Mouse (Mus musculus): ENCODE data around the gene Gm5475. TPM values are rescaled to one million over a fixed set of nuclear protein-coding genes. Genes with fewer than 3 reads are reported as not detected.

The Gm5475 gene
- polyA plus RNA-seq, 1 experiment from 2014 or later: 0.11 TPM

DNA sequence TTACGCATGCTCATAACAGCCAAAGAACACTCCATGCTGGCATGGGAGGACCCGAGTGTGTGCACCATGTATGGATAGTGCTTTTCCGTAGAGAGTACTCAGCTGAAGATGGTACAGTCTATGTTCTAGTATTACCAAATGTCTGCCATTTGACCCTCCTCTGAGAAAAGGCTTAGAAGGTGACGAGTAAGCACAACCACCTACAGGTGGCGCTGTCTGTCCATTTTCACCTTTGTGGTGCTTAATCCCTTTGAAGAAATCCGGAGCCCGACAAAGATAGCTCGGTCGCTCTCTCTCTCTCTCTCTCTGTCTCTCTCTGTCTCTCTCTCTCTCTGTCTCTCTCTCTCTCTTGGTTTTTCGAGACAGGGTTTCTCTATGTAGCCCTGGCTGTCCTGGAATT, 36.1 kb downstream of the Gm5475 start:
- H3K36me3 ChIP-seq (ENCODE audit: control insufficient read depth, insufficient read depth, low read length): no peaks in the 10 kb centered on the region
- 45% methylated on average over 10 of the region's 10 CpGs for WGBS

DNA sequence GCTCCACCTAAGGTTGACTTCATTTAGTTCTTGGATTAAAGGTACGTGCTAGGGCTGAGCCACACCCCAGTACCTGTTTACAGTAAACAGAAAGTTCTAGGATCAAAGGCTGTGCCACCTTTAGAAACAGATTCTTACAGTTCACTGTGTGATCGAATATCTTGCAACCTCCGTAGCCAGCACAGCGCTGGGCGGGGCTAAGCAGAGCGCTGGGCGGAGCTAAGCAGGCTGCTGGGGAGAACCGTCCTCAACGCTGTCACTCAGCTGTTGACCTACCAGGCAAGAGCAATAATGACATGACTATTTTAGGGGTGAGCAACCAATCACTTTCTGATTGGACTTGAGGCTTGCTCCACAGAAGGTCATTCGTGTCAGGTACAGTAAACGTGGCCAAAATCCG, 39.0 kb downstream of the Gm5475 start:
- WGBS: 9% methylated on average over 12 of the region's 12 CpGs
- ATAC-seq (ENCODE audit: low FRiP score, low TSS enrichment) (peak; percentile 67), DNase-seq (ENCODE audit: low spot score) (peak; percentile 70)
- Histone ChIP-seq H3K4me2 (replicated peaks; ENCODE audit: low read depth) (no peak overlapping the region), H3K9me3 (ENCODE audit: control insufficient read depth, low read length) (no peaks in the 10 kb centered on the region), H3K4me1 (replicated peaks; ENCODE audit: control insufficient read depth, insufficient read depth) (no peaks in the 10 kb centered on the region), H3K36me3 (ENCODE audit: control insufficient read depth, insufficient read depth, low read length) (no peaks in the 10 kb centered on the region), H3K9ac (ENCODE audit: low read length) (no peak overlapping the region), H3K27me3 (ENCODE audit: control insufficient read depth, insufficient read depth, low read length) (no peaks in the 10 kb centered on the region), H3K4me3 (ENCODE audit: low read depth, low read length) (no peak overlapping the region), H3K27ac (replicated peaks) (no peak overlapping the region)
- TF ChIP-seq EP300 (optimal IDR thresholded peaks at IDR 0.05) (no peak), CTCF (IDR thresholded peaks at IDR 0.05; ENCODE audit: low read depth) (no peak)

More for the DNA sequence above, 36.1 kb downstream of the Gm5475 start:
- H3K4me1 ChIP-seq (replicated peaks; ENCODE audit: control insufficient read depth, insufficient read depth): no peaks in the 10 kb centered on the region
- no peaks in the 10 kb centered on the region for H3K27me3 ChIP-seq (ENCODE audit: control insufficient read depth, insufficient read depth, low read length)
- peak; percentile 77 for DNase-seq (ENCODE audit: low spot score)
- H3K4me3 ChIP-seq (ENCODE audit: low read depth, low read length): no peak overlapping the region
- TF ChIP-seq EP300 (optimal IDR thresholded peaks at IDR 0.05) (no peak), CTCF (IDR thresholded peaks at IDR 0.05; ENCODE audit: low read depth) (peak; percentile 75)
- no peak overlapping the region for H3K9ac ChIP-seq (ENCODE audit: low read length)
- H3K27ac ChIP-seq (replicated peaks): no peak overlapping the region
- H3K4me2 ChIP-seq (replicated peaks; ENCODE audit: low read depth): no peak overlapping the region
- peak; percentile 49; the same call in 1 of the 2 replicates for ATAC-seq (ENCODE audit: low FRiP score, low TSS enrichment)
- no peaks in the 10 kb centered on the region for H3K9me3 ChIP-seq (ENCODE audit: control insufficient read depth, low read length)

DNA sequence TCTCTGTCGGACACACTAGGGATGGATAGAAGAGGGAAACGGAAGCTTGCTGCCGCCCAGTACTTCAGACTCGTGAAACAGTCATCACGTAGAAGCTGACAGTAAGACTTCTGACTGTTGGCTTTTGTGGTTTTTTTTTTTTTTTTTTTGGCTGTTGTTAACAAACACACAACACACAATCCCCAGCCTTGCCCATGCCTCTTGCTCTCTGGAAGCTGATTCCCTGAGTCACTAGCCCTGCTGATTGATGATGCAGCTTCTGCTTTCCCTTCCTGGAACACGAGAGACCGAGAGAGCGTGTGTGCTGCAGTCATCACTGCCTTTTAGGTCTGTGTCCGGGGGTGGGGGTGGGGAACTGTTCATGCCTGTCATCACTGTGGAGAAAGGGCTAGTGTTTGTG, 39.7 kb downstream of the Gm5475 start:
- no peaks in the 10 kb centered on the region for H3K4me1 ChIP-seq (replicated peaks; ENCODE audit: control insufficient read depth, insufficient read depth)
- H3K4me2 ChIP-seq (replicated peaks; ENCODE audit: low read depth): no peak overlapping the region
- TF ChIP-seq CTCF (IDR thresholded peaks at IDR 0.05; ENCODE audit: low read depth) (no peak), EP300 (optimal IDR thresholded peaks at IDR 0.05) (no peak)
- ATAC-seq (ENCODE audit: low FRiP score, low TSS enrichment): no peak
- no peak for DNase-seq (ENCODE audit: low spot score)
- H3K27me3 ChIP-seq (ENCODE audit: control insufficient read depth, insufficient read depth, low read length): no peaks in the 10 kb centered on the region
- no peaks in the 10 kb centered on the region for H3K9me3 ChIP-seq (ENCODE audit: control insufficient read depth, low read length)
- H3K36me3 ChIP-seq (ENCODE audit: control insufficient read depth, insufficient read depth, low read length): no peaks in the 10 kb centered on the region
- 69% methylated on average over 9 of the region's 9 CpGs for WGBS
- H3K27ac ChIP-seq (replicated peaks): no peak overlapping the region
- H3K4me3 ChIP-seq (ENCODE audit: low read depth, low read length): no peak overlapping the region
- no peak overlapping the region for H3K9ac ChIP-seq (ENCODE audit: low read length)

DNA sequence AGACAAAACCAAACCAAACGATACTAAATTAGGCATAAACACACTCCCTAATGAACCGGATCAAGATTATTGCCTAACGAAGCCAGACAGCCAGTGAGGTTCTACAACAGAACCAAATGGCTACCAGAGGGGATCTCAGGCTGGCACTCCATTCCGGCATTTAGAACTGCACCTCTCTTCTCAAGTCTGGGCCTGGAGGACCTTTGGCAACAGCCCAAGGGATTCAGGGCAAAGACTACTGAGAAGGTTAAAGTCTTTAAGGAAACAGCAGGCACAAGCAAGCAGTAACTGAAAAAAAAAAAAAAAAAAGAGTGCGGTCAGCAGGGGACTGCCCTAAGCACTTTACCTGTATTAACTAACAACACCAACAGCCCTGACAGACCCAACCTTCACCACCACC, 40.1 kb downstream of the Gm5475 start:
- no peaks in the 10 kb centered on the region for H3K9me3 ChIP-seq (ENCODE audit: control insufficient read depth, low read length)
- WGBS: 86% methylated on average over 4 of the region's 5 CpGs
- no peaks in the 10 kb centered on the region for H3K4me1 ChIP-seq (replicated peaks; ENCODE audit: control insufficient read depth, insufficient read depth)
- no peaks in the 10 kb centered on the region for H3K36me3 ChIP-seq (ENCODE audit: control insufficient read depth, insufficient read depth, low read length)
- no peak overlapping the region for H3K27ac ChIP-seq (replicated peaks)
- H3K4me2 ChIP-seq (replicated peaks; ENCODE audit: low read depth): no peak overlapping the region
- DNase-seq (ENCODE audit: low spot score) (no peak), ATAC-seq (ENCODE audit: low FRiP score, low TSS enrichment) (no peak)
- no peak for TF ChIP-seq CTCF (IDR thresholded peaks at IDR 0.05; ENCODE audit: low read depth)
- TF ChIP-seq EP300 (optimal IDR thresholded peaks at IDR 0.05): no peak
- H3K9ac ChIP-seq (ENCODE audit: low read length): no peak overlapping the region
- H3K4me3 ChIP-seq (ENCODE audit: low read depth, low read length): no peak overlapping the region
- H3K27me3 ChIP-seq (ENCODE audit: control insufficient read depth, insufficient read depth, low read length): no peaks in the 10 kb centered on the region

DNA sequence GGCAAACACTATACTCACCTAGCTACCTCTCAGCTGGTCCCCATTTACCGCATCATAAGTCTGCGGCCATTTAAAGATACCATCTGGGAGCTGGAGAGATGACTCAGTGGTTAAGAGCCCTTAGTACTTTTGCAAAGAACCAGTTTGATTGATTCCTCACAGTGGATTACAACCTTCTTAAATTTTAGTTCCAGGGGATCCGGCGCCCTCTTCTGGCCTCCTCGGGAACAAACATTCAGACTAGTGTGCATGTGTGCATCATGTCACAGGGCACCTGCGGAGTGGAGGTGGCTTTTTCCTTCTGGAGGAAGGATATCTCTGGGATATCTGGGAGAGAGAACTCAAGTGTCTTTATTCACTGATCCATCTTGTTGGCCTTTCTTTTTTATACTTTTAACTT, 41.8 kb downstream of the Gm5475 start:
- Histone ChIP-seq H3K9me3 (ENCODE audit: control insufficient read depth, low read length) (no peaks in the 10 kb centered on the region), H3K27ac (replicated peaks) (no peak overlapping the region), H3K27me3 (ENCODE audit: control insufficient read depth, insufficient read depth, low read length) (no peaks in the 10 kb centered on the region), H3K36me3 (ENCODE audit: control insufficient read depth, insufficient read depth, low read length) (no peaks in the 10 kb centered on the region), H3K4me1 (replicated peaks; ENCODE audit: control insufficient read depth, insufficient read depth) (no peaks in the 10 kb centered on the region), H3K9ac (ENCODE audit: low read length) (no peak overlapping the region), H3K4me2 (replicated peaks; ENCODE audit: low read depth) (no peak overlapping the region), H3K4me3 (ENCODE audit: low read depth, low read length) (no peak overlapping the region)
- TF ChIP-seq CTCF (IDR thresholded peaks at IDR 0.05; ENCODE audit: low read depth): peak; percentile 81
- no peak for TF ChIP-seq EP300 (optimal IDR thresholded peaks at IDR 0.05)
- ATAC-seq (ENCODE audit: low FRiP score, low TSS enrichment): peak; percentile 41
- WGBS: 26% methylated on average over 6 of the region's 6 CpGs
- peak; percentile 79 for DNase-seq (ENCODE audit: low spot score)

DNA sequence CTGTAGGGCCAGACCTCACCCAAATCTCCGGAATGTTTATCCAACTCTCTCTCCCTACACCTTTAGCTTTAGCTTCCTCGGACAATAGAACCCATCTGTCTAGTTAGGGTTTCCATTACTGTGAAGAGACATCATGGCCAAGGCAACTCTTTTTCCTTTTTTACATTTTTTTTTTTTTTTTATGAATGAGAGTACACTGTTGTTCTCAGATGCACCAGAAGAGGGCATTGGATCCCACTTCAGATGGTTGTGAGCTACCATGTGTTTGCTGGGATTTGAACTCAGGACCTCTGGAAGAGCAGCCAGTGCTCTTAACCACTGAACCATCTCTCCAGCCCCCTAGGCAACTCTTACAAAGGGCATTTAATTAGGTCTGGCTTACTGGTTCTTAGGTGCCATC, 43.5 kb downstream of the Gm5475 start:
- Histone ChIP-seq H3K4me1 (replicated peaks; ENCODE audit: control insufficient read depth, insufficient read depth) (peaks cover 2% of the 10 kb centered on the region; the same call in 1 of the 2 replicates), H3K4me3 (ENCODE audit: low read depth, low read length) (no peak overlapping the region), H3K27ac (replicated peaks) (no peak overlapping the region), H3K4me2 (replicated peaks; ENCODE audit: low read depth) (no peak overlapping the region), H3K27me3 (ENCODE audit: control insufficient read depth, insufficient read depth, low read length) (no peaks in the 10 kb centered on the region), H3K9ac (ENCODE audit: low read length) (no peak overlapping the region), H3K36me3 (ENCODE audit: control insufficient read depth, insufficient read depth, low read length) (no peaks in the 10 kb centered on the region), H3K9me3 (ENCODE audit: control insufficient read depth, low read length) (no peaks in the 10 kb centered on the region)
- DNase-seq (ENCODE audit: low spot score): no peak
- TF ChIP-seq EP300 (optimal IDR thresholded peaks at IDR 0.05) (no peak), CTCF (IDR thresholded peaks at IDR 0.05; ENCODE audit: low read depth) (peak; percentile 48)
- 67% methylated on average over 2 of the region's 2 CpGs for WGBS
- ATAC-seq (ENCODE audit: low FRiP score, low TSS enrichment): no peak
